Mouse (Mus musculus) intestine, embryonic 14.5 days (tissue): ENCODE measurements around the gene Snip1. TPM values are rescaled to one million over a fixed set of nuclear protein-coding genes. Genes with fewer than 3 reads are reported as not detected.

Experiments
- ATAC-seq: fragments of 200-750 bp; cut with Nextera tagmentation; replicated peaks from 2 replicates; pipeline ENCODE4 v1.8.0; 2017; ENCODE audit warnings: low read depth, moderate number of reproducible peaks, moderate TSS enrichment, moderate library complexity; ENCODE audit not compliant: low FRiP score, low TSS enrichment
- DNase-seq: peaks from one replicate; pipeline ENCODE4 v3.0.0-alpha.2; 2018; ENCODE audit warnings: low spot score
- H3K27ac ChIP-seq: fragments of 300-500 bp; sonication (generic); 2 replicates; pipeline ENCODE4 v1.5.1; 2014; ENCODE audit warnings: low read depth, mild to moderate bottlenecking, control low read depth
- H3K27me3 ChIP-seq: fragments of 300-500 bp; sonication (generic); replicated peaks from 2 replicates; pipeline ENCODE4 v1.6.1; 2014; ENCODE audit warnings: low read length, control low read depth; ENCODE audit not compliant: control insufficient read depth, insufficient read depth
- H3K36me3 ChIP-seq: fragments of 300-500 bp; sonication (generic); 2 replicates; pipeline ENCODE4 v1.6.1; 2014; ENCODE audit warnings: low read length, control low read depth; ENCODE audit not compliant: control insufficient read depth, insufficient read depth
- H3K4me1 ChIP-seq: fragments of 300-500 bp; sonication (generic); replicated peaks from 2 replicates; pipeline ENCODE4 v1.6.1; 2014; ENCODE audit warnings: low read length, control low read depth, mixed read lengths; ENCODE audit not compliant: control insufficient read depth, insufficient read depth
- H3K4me2 ChIP-seq: fragments of 300-500 bp; sonication (generic); 2 replicates; pipeline ENCODE4 v1.6.1; 2014; ENCODE audit warnings: low read length
- H3K4me3 ChIP-seq: fragments of 300-500 bp; sonication (generic); 2 replicates; pipeline ENCODE4 v1.5.1; 2014; ENCODE audit warnings: low read depth, low read length, control low read depth, mixed read lengths
- H3K9ac ChIP-seq: fragments of 300-500 bp; sonication (generic); 2 replicates; pipeline ENCODE4 v1.6.1; 2014; ENCODE audit warnings: mild to moderate bottlenecking, low read length
- H3K9me3 ChIP-seq: fragments of 300-500 bp; sonication (generic); 2 replicates; pipeline ENCODE4 v1.6.1; 2016; ENCODE audit warnings: low read length, control low read depth; ENCODE audit not compliant: control insufficient read depth
- WGBS: fragments of 180-500 bp; shearing (Covaris S2); extraction: QIAGEN DNeasy Blood & Tissue Kit; methylation state at CpG from one replicate; pipeline ENCODE4 v1.1.7; 2014; 5-methylcytosine and 5-hydroxymethylcytosine counted together
- polyA plus RNA-seq: library from polyadenylated mRNA; unstranded; fragments of >200 nt; fragmentation: Nextera tagmentation; extraction: Ambion mirVana; gene quantifications from 2 replicates; pipeline ENCODE4 v1.2.1, GENCODE M21; 2014

Gene Snip1
- polyA plus RNA-seq, 1 experiment from 2014 or later = 28.8 TPM

- Histone ChIP-seq H3K27ac (no peak overlapping the region), H3K4me2 (no peak overlapping the region), H3K27me3 (no peaks in the 10 kb centered on the region), H3K9ac (no peak overlapping the region), H3K4me1 (peaks cover 10% of the 10 kb centered on the region; the same call in 1 of the 2 replicates), H3K9me3 (no peaks in the 10 kb centered on the region), H3K36me3 (peaks cover 8% of the 10 kb centered on the region; the same call in 1 of the 2 replicates), H3K4me3 (no peak overlapping the region)
- ATAC-seq (no peak), DNase-seq (no peak)
- WGBS = 35% methylated on average over 6 of the region's 6 CpGs
These were observed 49.2 kb downstream of the Snip1 start for GRCm38 (mm10) chr4:125115710-125116089.

DNA sequence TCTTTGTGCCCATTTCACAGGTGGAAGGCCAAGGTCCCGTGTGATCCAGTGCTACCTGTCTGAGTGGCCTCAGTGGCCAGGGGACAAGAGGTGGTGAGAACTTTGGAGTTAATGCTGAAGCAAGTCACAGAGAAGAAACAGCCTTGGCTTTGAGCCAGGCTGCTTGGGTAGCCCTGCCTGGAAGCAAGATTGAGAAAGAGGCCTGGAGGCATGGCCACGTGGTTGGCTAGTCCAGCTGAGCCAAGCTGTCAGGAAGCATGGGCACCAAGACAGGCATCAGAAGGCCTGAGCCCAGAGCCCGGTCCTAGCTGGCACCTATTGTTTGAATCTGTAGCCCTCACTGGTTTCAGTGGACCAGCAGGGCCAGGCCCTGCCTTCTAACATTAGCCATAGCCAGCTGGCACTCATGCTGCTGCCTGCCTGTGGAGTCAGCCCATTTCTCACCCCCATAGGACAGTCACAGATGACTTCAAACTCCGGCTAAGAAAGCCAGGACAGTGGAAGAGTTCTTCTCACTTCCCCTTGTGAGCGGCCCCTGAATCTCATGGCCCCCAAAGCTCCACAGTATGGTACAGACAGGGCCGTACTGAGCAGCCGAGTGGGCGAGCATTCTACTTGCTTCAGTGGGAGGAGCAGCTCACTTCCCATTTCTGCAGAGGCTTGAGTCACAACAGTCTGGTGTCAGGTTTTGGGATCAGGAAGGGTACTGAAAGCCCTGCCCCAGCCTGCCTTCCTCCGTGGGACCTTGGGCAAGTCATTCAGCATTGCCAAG lies 49.8 kb downstream of the Snip1 start:
- Histone ChIP-seq H3K4me3 (no peak overlapping the region), H3K4me1 (peaks cover 10% of the 10 kb centered on the region; the same call in 1 of the 2 replicates), H3K9ac (no peak overlapping the region), H3K36me3 (peaks cover 5% of the 10 kb centered on the region; the same call in 1 of the 2 replicates), H3K27me3 (no peaks in the 10 kb centered on the region), H3K27ac (no peak overlapping the region), H3K9me3 (no peaks in the 10 kb centered on the region), H3K4me2 (no peak overlapping the region)
- no peak for ATAC-seq
- DNase-seq = no peak
- WGBS = 75% methylated on average over 9 of the region's 9 CpGs

- Histone ChIP-seq H3K27me3 (no peaks in the 10 kb centered on the region), H3K9ac (no peak overlapping the region), H3K4me3 (no peak overlapping the region), H3K4me2 (no peak overlapping the region), H3K27ac (no peak overlapping the region), H3K36me3 (no peaks in the 10 kb centered on the region), H3K9me3 (no peaks in the 10 kb centered on the region), H3K4me1 (peaks cover 12% of the 10 kb centered on the region; the same call in 1 of the 2 replicates)
- no peak for ATAC-seq
- 68% methylated on average over 13 of the region's 13 CpGs for WGBS
- DNase-seq = no peak
These were observed 50.5 kb downstream of the Snip1 start for GRCm38 (mm10) chr4:125116929-125117328.

DNA sequence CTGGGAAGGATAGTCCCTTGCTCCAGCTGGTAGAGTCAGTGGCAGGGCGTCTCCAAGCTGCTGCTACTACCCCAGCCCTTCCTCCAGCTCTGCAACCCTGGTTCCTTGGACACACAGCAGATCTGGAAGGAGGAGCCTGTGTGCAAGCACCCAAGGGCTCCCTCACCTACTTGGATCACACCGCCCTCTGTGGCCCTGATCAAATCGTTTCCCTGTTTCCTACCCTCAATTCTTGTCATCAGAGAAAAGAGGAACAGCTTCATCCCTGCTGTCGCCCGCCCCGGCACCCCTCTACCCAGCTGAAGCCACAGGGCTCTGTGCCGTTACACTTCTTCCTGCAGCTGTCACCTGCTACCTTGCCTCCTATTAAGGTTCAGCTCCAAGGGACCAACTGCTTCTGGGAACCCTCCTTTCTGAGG lies 51.4 kb downstream of the Snip1 start:
- DNase-seq = no peak
- 77% methylated on average over 7 of the region's 7 CpGs for WGBS
- no peak overlapping the region for H3K9ac ChIP-seq
- H3K27ac ChIP-seq = no peak overlapping the region
- H3K4me2 ChIP-seq = no peak overlapping the region
- ATAC-seq = no peak
- no peak overlapping the region for H3K4me3 ChIP-seq
- H3K36me3 ChIP-seq = no peaks in the 10 kb centered on the region
- H3K4me1 ChIP-seq = peaks cover 15% of the 10 kb centered on the region; the same call in 1 of the 2 replicates
- no peaks in the 10 kb centered on the region for H3K27me3 ChIP-seq
- H3K9me3 ChIP-seq = no peaks in the 10 kb centered on the region

DNA sequence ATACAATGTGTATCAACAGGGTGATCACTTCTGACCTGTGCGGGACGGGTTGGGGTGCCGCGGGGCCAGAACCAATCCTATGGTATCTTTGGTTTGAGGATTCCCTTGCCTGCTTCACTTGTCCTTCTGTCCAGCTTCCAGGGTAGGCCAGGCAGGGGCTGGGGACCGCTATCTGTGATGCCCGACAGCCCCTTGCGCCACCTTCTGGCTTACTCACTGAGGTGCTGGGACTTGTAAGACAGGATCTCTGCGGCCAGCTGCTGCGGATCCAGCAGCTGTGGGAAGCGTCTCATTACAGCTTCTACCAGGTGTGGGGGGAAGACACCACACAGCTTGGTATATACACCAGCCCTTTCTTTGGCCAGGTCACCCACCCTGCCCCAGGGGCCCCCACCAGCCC lies 52.6 kb downstream of the Snip1 start:
- DNase-seq = no peak
- H3K9ac ChIP-seq = no peak overlapping the region
- peaks cover 19% of the 10 kb centered on the region; the same call in 1 of the 2 replicates for H3K4me1 ChIP-seq
- H3K4me3 ChIP-seq = no peak overlapping the region
- no peaks in the 10 kb centered on the region for H3K9me3 ChIP-seq
- no peak for ATAC-seq
- H3K27ac ChIP-seq = no peak overlapping the region
- 37% methylated on average over 10 of the region's 10 CpGs for WGBS
- no peaks in the 10 kb centered on the region for H3K36me3 ChIP-seq
- no peak overlapping the region for H3K4me2 ChIP-seq
- no peaks in the 10 kb centered on the region for H3K27me3 ChIP-seq

DNA sequence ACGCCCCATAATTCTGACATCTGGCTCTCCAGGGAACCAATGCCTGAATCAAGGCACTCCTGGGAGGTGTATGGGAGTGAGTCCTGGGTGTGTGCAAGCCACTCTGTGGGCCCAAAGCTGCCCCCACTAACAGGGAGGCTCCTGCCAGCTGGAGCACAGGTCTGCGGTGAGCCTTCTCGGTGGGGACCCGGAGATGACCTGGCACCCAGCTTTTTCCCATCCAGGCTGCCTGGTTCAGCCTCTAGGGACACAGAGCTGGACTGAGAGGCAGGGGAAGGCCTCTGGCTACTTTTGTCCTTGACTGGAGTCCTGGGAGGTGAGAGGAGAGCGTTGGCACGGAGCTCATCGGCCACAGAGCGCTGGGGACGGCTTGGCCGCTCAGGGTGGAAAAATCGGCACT lies 53.2 kb downstream of the Snip1 start:
- DNase-seq (no peak), ATAC-seq (no peak)
- Histone ChIP-seq H3K4me3 (no peak overlapping the region), H3K9me3 (no peaks in the 10 kb centered on the region), H3K4me1 (peaks cover 22% of the 10 kb centered on the region; the same call in 1 of the 2 replicates), H3K36me3 (no peaks in the 10 kb centered on the region), H3K9ac (no peak overlapping the region), H3K4me2 (no peak overlapping the region), H3K27me3 (no peaks in the 10 kb centered on the region), H3K27ac (no peak overlapping the region)
- WGBS = 95% methylated on average over 11 of the region's 11 CpGs

DNA sequence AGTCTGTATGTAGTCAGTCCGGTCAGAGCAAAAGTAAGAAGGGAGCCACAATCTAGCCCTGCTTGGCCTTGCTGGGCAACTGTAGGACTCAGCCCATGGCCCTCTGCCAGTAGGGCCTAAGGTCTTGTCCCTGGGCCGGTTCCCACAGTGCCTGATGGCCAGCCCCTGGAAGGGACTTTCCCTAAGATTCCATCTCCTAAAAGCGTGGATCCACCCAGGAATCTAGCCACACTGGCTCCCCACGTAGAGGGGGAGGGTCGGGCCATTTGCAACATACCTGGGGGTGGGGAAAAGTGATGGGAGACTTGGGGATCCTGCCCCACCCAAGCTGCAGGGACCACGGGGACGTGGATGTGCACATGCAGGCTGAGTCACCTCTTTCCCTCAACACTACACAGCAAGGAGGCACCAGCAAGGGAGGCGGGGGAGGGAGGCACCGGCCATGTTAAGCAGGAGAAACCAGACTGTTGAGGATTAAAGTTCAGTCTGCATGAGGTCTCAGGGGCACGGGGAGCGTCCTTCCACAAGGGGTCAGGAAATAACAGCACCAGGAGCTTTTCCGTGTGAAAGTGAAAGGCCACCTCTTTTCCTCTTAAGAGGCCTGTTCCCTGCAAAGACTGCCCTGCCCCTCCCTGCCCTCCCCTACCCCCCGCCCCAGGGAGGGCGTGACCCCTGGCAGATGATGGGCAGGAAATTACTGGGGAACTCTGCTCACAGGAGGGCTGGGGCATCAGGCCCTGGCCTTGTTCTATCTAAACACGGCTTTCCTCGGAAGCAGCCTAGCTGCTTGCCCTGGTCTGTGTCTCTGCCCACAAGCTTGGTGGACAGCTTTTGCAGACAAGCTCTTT lies 56.2 kb downstream of the Snip1 start:
- no peak overlapping the region for H3K9ac ChIP-seq
- peaks cover 16% of the 10 kb centered on the region; the same call in 1 of the 2 replicates for H3K4me1 ChIP-seq
- H3K27ac ChIP-seq = peak overlapping the region; percentile 10
- H3K4me3 ChIP-seq = no peak overlapping the region
- no peaks in the 10 kb centered on the region for H3K9me3 ChIP-seq
- no peaks in the 10 kb centered on the region for H3K36me3 ChIP-seq
- H3K27me3 ChIP-seq = 0 out of 2 replicates have a peak, but pooled peaks cover 3% of the 10 kb centered on the region
- ATAC-seq = peak; percentile 47
- peak; percentile 73 for DNase-seq
- 19% methylated on average over 16 of the region's 16 CpGs for WGBS
- H3K4me2 ChIP-seq = 0 out of 2 replicates have a peak overlapping the region, but pooled peaks have one; percentile 12

- Histone ChIP-seq H3K36me3 (no peaks in the 10 kb centered on the region), H3K4me3 (no peak overlapping the region), H3K27me3 (0 out of 2 replicates have a peak, but pooled peaks cover 3% of the 10 kb centered on the region), H3K9ac (no peak overlapping the region), H3K9me3 (no peaks in the 10 kb centered on the region), H3K27ac (peak overlapping the region; percentile 10), H3K4me2 (0 out of 2 replicates have a peak overlapping the region, but pooled peaks have one; percentile 12), H3K4me1 (peaks cover 16% of the 10 kb centered on the region; the same call in 1 of the 2 replicates)
- 71% methylated on average over 7 of the region's 7 CpGs for WGBS
- ATAC-seq (no peak), DNase-seq (no peak)
These were observed 56.8 kb downstream of the Snip1 start for GRCm38 (mm10) chr4:125123279-125123671.
